Mouse (Mus musculus): ENCODE measurements around the gene Zmynd8. TPM values are rescaled to one million over a fixed set of nuclear protein-coding genes. Genes with fewer than 3 reads are reported as not detected.

Gene Zmynd8
- polyA plus RNA-seq, 1 experiment: 20.7 TPM

GRCm38 (mm10) chr2:165846787-165847186 is 52.0 kb downstream of the Zmynd8 start:
- TF ChIP-seq USF1 (IDR thresholded peaks at IDR 0.05; ENCODE audit: low read depth): no peak
- no peak for TF ChIP-seq CTCF (IDR thresholded peaks at IDR 0.05; ENCODE audit: control insufficient read depth, insufficient read depth, insufficient read length)
- TF ChIP-seq FOSL1 (IDR thresholded peaks at IDR 0.05; ENCODE audit: insufficient read depth, low read length, poor library complexity, severe bottlenecking): no peak
- TF ChIP-seq CEBPB (IDR thresholded peaks at IDR 0.05; ENCODE audit: low read depth): no peak
- no peak for TF ChIP-seq MAX (IDR thresholded peaks at IDR 0.05)
- no peak for TF ChIP-seq MYOD1 (IDR thresholded peaks at IDR 0.05; ENCODE audit: control insufficient read depth, insufficient read length, low read depth)
- TF ChIP-seq MYOG (IDR thresholded peaks at IDR 0.05; ENCODE audit: control insufficient read depth, extremely low read depth, insufficient read length): no peak
- Histone ChIP-seq H3K4me3 (ENCODE audit: insufficient read depth, poor library complexity, severe bottlenecking) (no peak overlapping the region), H3K79me3 (ENCODE audit: low read depth) (peaks cover 29% of the 10 kb centered on the region)

GRCm38 (mm10) chr2:165845490-165845889 is 53.3 kb downstream of the Zmynd8 start:
- H3K79me3 ChIP-seq (ENCODE audit: low read depth): peaks cover 19% of the 10 kb centered on the region
- no peak overlapping the region for H3K4me3 ChIP-seq (ENCODE audit: insufficient read depth, poor library complexity, severe bottlenecking)
- no peak overlapping the region for H3ac ChIP-seq (ENCODE audit: control insufficient read depth, insufficient read length, low read depth)
- peaks cover 92% of the 10 kb centered on the region for H3K36me3 ChIP-seq (ENCODE audit: control insufficient read depth, insufficient read depth)
- TF ChIP-seq FOSL1 (IDR thresholded peaks at IDR 0.05; ENCODE audit: insufficient read depth, low read length, poor library complexity, severe bottlenecking) (no peak), CEBPB (IDR thresholded peaks at IDR 0.05; ENCODE audit: low read depth) (no peak), MAX (IDR thresholded peaks at IDR 0.05) (no peak), CTCF (IDR thresholded peaks at IDR 0.05; ENCODE audit: control insufficient read depth, insufficient read depth, insufficient read length) (no peak), USF1 (IDR thresholded peaks at IDR 0.05; ENCODE audit: low read depth) (no peak), MYOG (IDR thresholded peaks at IDR 0.05; ENCODE audit: control insufficient read depth, extremely low read depth, insufficient read length) (no peak), MYOD1 (IDR thresholded peaks at IDR 0.05; ENCODE audit: control insufficient read depth, insufficient read length, low read depth) (no peak)
- peaks cover 56% of the 10 kb centered on the region for H3K79me2 ChIP-seq (ENCODE audit: control insufficient read depth, insufficient read depth)
- H3K27me3 ChIP-seq (ENCODE audit: control insufficient read depth, insufficient read depth, insufficient read length): no peaks in the 10 kb centered on the region

More at GRCm38 (mm10) chr2:165846787-165847186, 52.0 kb downstream of the Zmynd8 start:
- Histone ChIP-seq H3ac (ENCODE audit: control insufficient read depth, insufficient read length, low read depth) (no peak overlapping the region), H3K36me3 (ENCODE audit: control insufficient read depth, insufficient read depth) (peaks cover 94% of the 10 kb centered on the region), H3K27me3 (ENCODE audit: control insufficient read depth, insufficient read depth, insufficient read length) (no peaks in the 10 kb centered on the region), H3K79me2 (ENCODE audit: control insufficient read depth, insufficient read depth) (peaks cover 69% of the 10 kb centered on the region)

GRCm38 (mm10) chr2:165843350-165843749 is 55.5 kb downstream of the Zmynd8 start:
- Histone ChIP-seq H3K79me2 (ENCODE audit: control insufficient read depth, insufficient read depth) (peaks cover 35% of the 10 kb centered on the region), H3K79me3 (ENCODE audit: low read depth) (peaks cover 10% of the 10 kb centered on the region), H3K36me3 (ENCODE audit: control insufficient read depth, insufficient read depth) (peaks cover 92% of the 10 kb centered on the region), H3K4me3 (ENCODE audit: insufficient read depth, poor library complexity, severe bottlenecking) (no peak overlapping the region), H3K27me3 (ENCODE audit: control insufficient read depth, insufficient read depth, insufficient read length) (no peaks in the 10 kb centered on the region), H3ac (ENCODE audit: control insufficient read depth, insufficient read length, low read depth) (no peak overlapping the region)
- TF ChIP-seq CEBPB (IDR thresholded peaks at IDR 0.05; ENCODE audit: low read depth): no peak
- TF ChIP-seq USF1 (IDR thresholded peaks at IDR 0.05; ENCODE audit: low read depth): no peak
- TF ChIP-seq FOSL1 (IDR thresholded peaks at IDR 0.05; ENCODE audit: insufficient read depth, low read length, poor library complexity, severe bottlenecking): no peak
- no peak for TF ChIP-seq MYOD1 (IDR thresholded peaks at IDR 0.05; ENCODE audit: control insufficient read depth, insufficient read length, low read depth)
- TF ChIP-seq CTCF (IDR thresholded peaks at IDR 0.05; ENCODE audit: control insufficient read depth, insufficient read depth, insufficient read length): no peak
- TF ChIP-seq MAX (IDR thresholded peaks at IDR 0.05): no peak
- TF ChIP-seq MYOG (IDR thresholded peaks at IDR 0.05; ENCODE audit: control insufficient read depth, extremely low read depth, insufficient read length): no peak

- H3K36me3 ChIP-seq (ENCODE audit: control insufficient read depth, insufficient read depth): peaks cover 93% of the 10 kb centered on the region
- peaks cover 24% of the 10 kb centered on the region for H3K79me2 ChIP-seq (ENCODE audit: control insufficient read depth, insufficient read depth)
- H3ac ChIP-seq (ENCODE audit: control insufficient read depth, insufficient read length, low read depth): no peak overlapping the region
- TF ChIP-seq MYOG (IDR thresholded peaks at IDR 0.05; ENCODE audit: control insufficient read depth, extremely low read depth, insufficient read length) (no peak), FOSL1 (IDR thresholded peaks at IDR 0.05; ENCODE audit: insufficient read depth, low read length, poor library complexity, severe bottlenecking) (no peak), MAX (IDR thresholded peaks at IDR 0.05) (no peak)
- peaks cover 2% of the 10 kb centered on the region for H3K79me3 ChIP-seq (ENCODE audit: low read depth)
- H3K4me3 ChIP-seq (ENCODE audit: insufficient read depth, poor library complexity, severe bottlenecking): no peak overlapping the region
- no peaks in the 10 kb centered on the region for H3K27me3 ChIP-seq (ENCODE audit: control insufficient read depth, insufficient read depth, insufficient read length)
Observed at GRCm38 (mm10) chr2:165842241-165842640, 56.6 kb downstream of the Zmynd8 start.

GRCm38 (mm10) chr2:165841805-165842204 is 57.0 kb downstream of the Zmynd8 start:
- Histone ChIP-seq H3K4me3 (ENCODE audit: insufficient read depth, poor library complexity, severe bottlenecking) (no peak overlapping the region), H3ac (ENCODE audit: control insufficient read depth, insufficient read length, low read depth) (no peak overlapping the region), H3K79me3 (ENCODE audit: low read depth) (peaks cover 2% of the 10 kb centered on the region), H3K79me2 (ENCODE audit: control insufficient read depth, insufficient read depth) (peaks cover 19% of the 10 kb centered on the region), H3K36me3 (ENCODE audit: control insufficient read depth, insufficient read depth) (peaks cover 94% of the 10 kb centered on the region), H3K27me3 (ENCODE audit: control insufficient read depth, insufficient read depth, insufficient read length) (no peaks in the 10 kb centered on the region)
- TF ChIP-seq USF1 (IDR thresholded peaks at IDR 0.05; ENCODE audit: low read depth): no peak
- TF ChIP-seq CEBPB (IDR thresholded peaks at IDR 0.05; ENCODE audit: low read depth): no peak
- TF ChIP-seq MAX (IDR thresholded peaks at IDR 0.05): no peak
- no peak for TF ChIP-seq MYOD1 (IDR thresholded peaks at IDR 0.05; ENCODE audit: control insufficient read depth, insufficient read length, low read depth)

- Histone ChIP-seq H3K36me3 (ENCODE audit: control insufficient read depth, insufficient read depth) (peaks cover 93% of the 10 kb centered on the region), H3K27me3 (ENCODE audit: control insufficient read depth, insufficient read depth, insufficient read length) (no peaks in the 10 kb centered on the region), H3ac (ENCODE audit: control insufficient read depth, insufficient read length, low read depth) (no peak overlapping the region), H3K79me2 (ENCODE audit: control insufficient read depth, insufficient read depth) (peaks cover 10% of the 10 kb centered on the region), H3K79me3 (ENCODE audit: low read depth) (no peaks in the 10 kb centered on the region), H3K4me3 (ENCODE audit: insufficient read depth, poor library complexity, severe bottlenecking) (no peak overlapping the region)
- no peak for TF ChIP-seq MAX (IDR thresholded peaks at IDR 0.05)
- no peak for TF ChIP-seq MYOG (IDR thresholded peaks at IDR 0.05; ENCODE audit: control insufficient read depth, extremely low read depth, insufficient read length)
- TF ChIP-seq MYOD1 (IDR thresholded peaks at IDR 0.05; ENCODE audit: control insufficient read depth, insufficient read length, low read depth): no peak
- no peak for TF ChIP-seq USF1 (IDR thresholded peaks at IDR 0.05; ENCODE audit: low read depth)
- TF ChIP-seq CEBPB (IDR thresholded peaks at IDR 0.05; ENCODE audit: low read depth): no peak
- no peak for TF ChIP-seq CTCF (IDR thresholded peaks at IDR 0.05; ENCODE audit: control insufficient read depth, insufficient read depth, insufficient read length)
- TF ChIP-seq FOSL1 (IDR thresholded peaks at IDR 0.05; ENCODE audit: insufficient read depth, low read length, poor library complexity, severe bottlenecking): no peak
Observed at GRCm38 (mm10) chr2:165840852-165841251, 58.0 kb downstream of the Zmynd8 start.
